Mouse (Mus musculus) cortical plate, adult 2 months (tissue): ENCODE measurements around the gene Kmt5c.

ENCODE experiments used
- CTCF ChIP-seq: fragments of 200-500 bp; IDR thresholded peaks from 2 replicates; pipeline ENCODE4 v1.5.1; 2011; ENCODE audit warnings: mild to moderate bottlenecking, control low read depth, low read length; ENCODE audit not compliant: insufficient read depth; ENCODE audit errors: extremely low read depth
- POLR2A ChIP-seq: fragments of 200-500 bp; IDR thresholded peaks from 2 replicates; pipeline ENCODE4 v1.6.1; 2011; ENCODE audit warnings: mild to moderate bottlenecking, low read length, control low read depth; ENCODE audit not compliant: insufficient read depth; ENCODE audit errors: extremely low read depth

DNA sequence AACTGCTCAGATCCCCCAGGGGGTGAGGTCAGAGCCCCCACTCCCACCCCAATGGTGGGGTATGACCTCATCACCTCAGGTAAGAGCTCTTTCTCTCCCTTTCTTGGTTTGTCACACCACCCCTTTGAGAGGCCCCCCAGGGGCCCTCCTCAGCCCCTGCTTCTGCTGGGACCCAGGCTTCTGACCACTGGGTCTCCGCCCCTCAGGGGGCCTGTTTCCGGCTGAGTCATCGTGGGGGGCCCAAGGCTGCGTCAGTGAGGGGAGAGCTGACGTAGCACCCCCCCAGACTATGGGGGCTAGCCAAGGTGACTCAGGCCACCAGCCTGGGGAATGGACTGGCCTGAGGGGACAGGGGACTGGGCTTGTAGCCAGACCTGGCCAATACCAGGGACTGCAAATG lies 40.0 kb downstream of the Kmt5c start:
- TF ChIP-seq POLR2A (no peak), CTCF (no peak)
